Mouse (Mus musculus): Measurements from ENCODE around the gene Tmem52b.

DNA sequence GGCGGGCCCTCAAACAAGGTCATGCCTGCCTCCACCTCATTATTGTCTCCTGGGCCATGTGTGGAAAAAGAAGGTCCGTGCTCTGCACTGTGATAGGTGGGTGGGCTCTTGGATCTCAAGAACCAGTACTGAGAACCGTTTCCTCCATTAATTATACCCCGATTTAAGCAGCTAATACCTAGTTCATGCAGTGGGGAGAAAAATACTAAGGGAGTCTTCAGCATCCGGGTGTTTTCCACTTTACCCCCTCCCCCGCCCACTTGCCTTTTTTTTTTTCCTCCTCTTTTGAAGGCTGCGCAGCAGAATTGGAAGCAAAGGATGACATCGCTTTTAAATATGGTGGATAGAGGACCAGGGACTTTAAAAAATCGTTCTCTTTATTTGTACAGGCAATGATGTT lies 21.7 kb downstream of the Tmem52b start:
- TF ChIP-seq ZKSCAN1 (IDR thresholded peaks at IDR 0.05; ENCODE audit: borderline replicate concordance, low read depth, low read length) (no peak), ELF1 (IDR thresholded peaks at IDR 0.05; ENCODE audit: low read depth, low read length) (no peak), CTCF (conservative IDR thresholded peaks at IDR 0.05 in 1 of 2, IDR thresholded peaks at IDR 0.05 in 1 of 2; ENCODE audit: low read depth in 2 of 2, low read length in 2 of 2) (no peak), MAFK (IDR thresholded peaks at IDR 0.05; ENCODE audit: insufficient replicate concordance, low read length) (no peak), JUND (conservative IDR thresholded peaks at IDR 0.05; ENCODE audit: low read depth, low read length) (no peak), POLR2A (IDR thresholded peaks at IDR 0.05; ENCODE audit: low read depth, low read length) (no peak), TCF12 (IDR thresholded peaks at IDR 0.05; ENCODE audit: low read depth, low read length) (no peak)

Measured in CH12.LX (cell line).